Mouse (Mus musculus) intestine, embryonic 16.5 days (tissue): ENCODE measurements at regions not wholly inside any gene's neighbourhood (a gene's known extent, or its start where the extent isn't known, plus 50 kb on each side); places are given as distances from the start of the nearest gene placed in this dataset.
A peak's percentile ranks its signal among the peaks of the same experiment; 100 is the strongest.

Experiments used
- ATAC-seq: fragments of 200-750 bp; cut with Nextera tagmentation; 2 replicates; pipeline ENCODE4 v1.8.0; 2017; ENCODE audit warnings: moderate TSS enrichment, moderate library complexity
- H3K27ac ChIP-seq: fragments of 300-500 bp; sonication (generic); 2 replicates; pipeline ENCODE4 v1.5.1; 2014; ENCODE audit warnings: mild to moderate bottlenecking, low read length
- H3K27me3 ChIP-seq: fragments of 300-500 bp; sonication (generic); replicated peaks from 2 replicates; pipeline ENCODE4 v1.6.1; 2014; ENCODE audit warnings: low read length, control low read depth, mixed read lengths; ENCODE audit not compliant: control insufficient read depth, insufficient read depth
- H3K36me3 ChIP-seq: fragments of 300-500 bp; sonication (generic); 2 replicates; pipeline ENCODE4 v1.6.1; 2014; ENCODE audit warnings: low read length, control low read depth; ENCODE audit not compliant: control insufficient read depth, insufficient read depth
- H3K4me1 ChIP-seq: fragments of 300-500 bp; sonication (generic); 2 replicates; pipeline ENCODE4 v1.6.1; 2014; ENCODE audit warnings: low read length, control low read depth, mixed read lengths; ENCODE audit not compliant: control insufficient read depth, insufficient read depth
- H3K4me2 ChIP-seq: fragments of 300-500 bp; sonication (generic); 2 replicates; pipeline ENCODE4 v1.6.1; 2014; ENCODE audit warnings: low read depth, low read length, control low read depth
- H3K4me3 ChIP-seq: fragments of 300-500 bp; sonication (generic); 2 replicates; pipeline ENCODE4 v1.5.1; 2014; ENCODE audit warnings: mild to moderate bottlenecking, low read length
- H3K9ac ChIP-seq: fragments of 300-500 bp; sonication (generic); 2 replicates; pipeline ENCODE4 v1.6.1; 2014; ENCODE audit warnings: low read depth, low read length
- H3K9me3 ChIP-seq: fragments of 300-500 bp; sonication (generic); 2 replicates; pipeline ENCODE4 v1.6.1; 2016; ENCODE audit warnings: low read length, control low read depth; ENCODE audit not compliant: control insufficient read depth
- WGBS: fragments of 180-500 bp; shearing (Covaris S2); extraction: QIAGEN DNeasy Blood & Tissue Kit; methylation state at CpG from one replicate; pipeline ENCODE4 v1.1.7; 2014; 5-methylcytosine and 5-hydroxymethylcytosine counted together

- WGBS = 73% methylated on average over 4 of the region's 4 CpGs
- H3K36me3 ChIP-seq = no peaks in the 10 kb centered on the region
- H3K4me2 ChIP-seq = no peak overlapping the region
- no peak overlapping the region for H3K27ac ChIP-seq
- no peak for ATAC-seq
- H3K27me3 ChIP-seq = no peaks in the 10 kb centered on the region
- H3K9ac ChIP-seq = no peak overlapping the region
- H3K9me3 ChIP-seq = no peaks in the 10 kb centered on the region
- no peak overlapping the region for H3K4me3 ChIP-seq
- H3K4me1 ChIP-seq = no peaks in the 10 kb centered on the region
Measured at GRCm38 (mm10) chr9:85593867-85594266, 155.3 kb downstream of the Ibtk start.

- 87% methylated on average over 4 of the region's 4 CpGs for WGBS
- Histone ChIP-seq H3K27ac (no peak overlapping the region), H3K4me1 (no peaks in the 10 kb centered on the region)
Measured at GRCm38 (mm10) chr9:85592639-85593038, 156.5 kb downstream of the Ibtk start.

DNA sequence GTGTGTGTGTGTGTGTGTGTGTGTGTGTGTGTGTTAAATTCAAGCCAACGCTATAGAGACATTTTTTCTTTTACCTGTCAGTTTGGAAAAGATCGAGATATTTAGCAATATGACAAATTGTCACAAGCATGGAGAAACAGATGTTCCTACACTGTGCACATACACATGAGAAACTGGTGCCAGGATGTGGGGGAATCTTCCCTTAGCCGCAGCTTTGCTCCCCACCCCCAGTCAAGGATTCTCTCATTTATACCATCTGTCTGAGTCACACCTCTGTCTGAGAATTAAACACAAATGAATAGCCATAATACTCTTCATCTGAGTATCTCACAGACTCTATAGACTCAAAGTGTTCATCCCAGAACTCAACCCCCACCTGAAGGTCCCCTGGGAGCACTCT is 159.9 kb downstream of the Ibtk start:
- Histone ChIP-seq H3K9ac (no peak overlapping the region), H3K9me3 (no peaks in the 10 kb centered on the region), H3K4me3 (no peak overlapping the region), H3K27ac (no peak overlapping the region), H3K27me3 (no peaks in the 10 kb centered on the region), H3K4me2 (no peak overlapping the region), H3K36me3 (no peaks in the 10 kb centered on the region), H3K4me1 (no peaks in the 10 kb centered on the region)
- ATAC-seq = no peak
- WGBS = 85% methylated on average over 3 of the region's 3 CpGs

More at GRCm38 (mm10) chr9:85592639-85593038, 156.5 kb downstream of the Ibtk start:
- no peaks in the 10 kb centered on the region for H3K9me3 ChIP-seq
- H3K9ac ChIP-seq = no peak overlapping the region
- no peaks in the 10 kb centered on the region for H3K27me3 ChIP-seq
- no peak overlapping the region for H3K4me2 ChIP-seq
- no peaks in the 10 kb centered on the region for H3K36me3 ChIP-seq
- H3K4me3 ChIP-seq = no peak overlapping the region
- no peak for ATAC-seq

GRCm38 (mm10) chr9:85588077-85588476 is 161.1 kb downstream of the Ibtk start:
- Histone ChIP-seq H3K4me2 (no peak overlapping the region), H3K9me3 (no peaks in the 10 kb centered on the region), H3K27ac (no peak overlapping the region), H3K27me3 (no peaks in the 10 kb centered on the region), H3K4me1 (no peaks in the 10 kb centered on the region), H3K36me3 (no peaks in the 10 kb centered on the region), H3K9ac (no peak overlapping the region), H3K4me3 (no peak overlapping the region)
- ATAC-seq = peak; percentile 59
- WGBS = 43% methylated on average over 2 of the region's 2 CpGs

GRCm38 (mm10) chr9:85581028-85581595 is 168.0 kb downstream of the Ibtk start:
- Histone ChIP-seq H3K27ac (no peak overlapping the region), H3K9ac (no peak overlapping the region), H3K27me3 (no peaks in the 10 kb centered on the region), H3K4me1 (no peaks in the 10 kb centered on the region), H3K4me3 (no peak overlapping the region), H3K9me3 (no peaks in the 10 kb centered on the region), H3K4me2 (no peak overlapping the region), H3K36me3 (no peaks in the 10 kb centered on the region)
- ATAC-seq = no peak
- 61% methylated on average over 1 of the region's 1 CpGs for WGBS

GRCm38 (mm10) chr9:85577812-85578211 is 171.3 kb downstream of the Ibtk start:
- no peaks in the 10 kb centered on the region for H3K27me3 ChIP-seq
- H3K4me3 ChIP-seq = no peak overlapping the region
- no peak overlapping the region for H3K27ac ChIP-seq
- H3K36me3 ChIP-seq = no peaks in the 10 kb centered on the region
- H3K9ac ChIP-seq = no peak overlapping the region
- WGBS = 75% methylated on average over 7 of the region's 7 CpGs
- ATAC-seq = no peak
- no peaks in the 10 kb centered on the region for H3K4me1 ChIP-seq
- no peaks in the 10 kb centered on the region for H3K9me3 ChIP-seq
- H3K4me2 ChIP-seq = no peak overlapping the region

DNA sequence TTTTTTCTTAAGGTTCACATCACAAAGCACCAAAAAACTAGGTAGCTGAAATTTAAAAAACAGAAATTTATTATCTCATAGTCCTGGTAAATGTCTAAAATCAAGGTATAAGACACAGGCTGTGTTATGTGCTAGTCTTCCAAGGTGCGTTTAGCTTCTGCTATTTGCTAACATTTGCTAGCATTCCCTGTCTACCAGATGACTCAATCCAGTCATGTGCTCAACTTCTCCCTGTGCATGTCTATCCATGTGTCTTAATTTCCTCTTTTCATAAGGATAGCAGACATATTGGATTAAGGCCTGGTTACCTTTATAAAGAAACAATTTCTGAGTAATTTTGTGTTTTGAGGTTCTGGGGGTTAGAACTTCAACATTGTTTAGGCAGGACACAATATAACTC is 171.8 kb downstream of the Ibtk start:
- WGBS = 85% methylated on average over 1 of the region's 1 CpGs
- Histone ChIP-seq H3K9ac (no peak overlapping the region), H3K4me3 (no peak overlapping the region), H3K4me2 (no peak overlapping the region), H3K36me3 (no peaks in the 10 kb centered on the region), H3K4me1 (no peaks in the 10 kb centered on the region), H3K27ac (no peak overlapping the region), H3K27me3 (no peaks in the 10 kb centered on the region), H3K9me3 (no peaks in the 10 kb centered on the region)
- ATAC-seq = no peak

GRCm38 (mm10) chr9:85568877-85569276 is 180.3 kb downstream of the Ibtk start:
- 78% methylated on average over 8 of the region's 8 CpGs for WGBS
- Histone ChIP-seq H3K36me3 (no peaks in the 10 kb centered on the region), H3K4me1 (no peaks in the 10 kb centered on the region), H3K4me2 (no peak overlapping the region), H3K9me3 (no peaks in the 10 kb centered on the region), H3K27ac (no peak overlapping the region), H3K9ac (no peak overlapping the region), H3K27me3 (no peaks in the 10 kb centered on the region), H3K4me3 (no peak overlapping the region)
- ATAC-seq = no peak

- H3K36me3 ChIP-seq = no peaks in the 10 kb centered on the region
- no peaks in the 10 kb centered on the region for H3K9me3 ChIP-seq
- H3K9ac ChIP-seq = no peak overlapping the region
- no peak overlapping the region for H3K4me2 ChIP-seq
- no peaks in the 10 kb centered on the region for H3K27me3 ChIP-seq
- no peaks in the 10 kb centered on the region for H3K4me1 ChIP-seq
- no peak overlapping the region for H3K4me3 ChIP-seq
- ATAC-seq = peak; percentile 90
- 22% methylated on average over 1 of the region's 1 CpGs for whole genome bisulfite sequencing
- H3K27ac ChIP-seq = no peak overlapping the region
Measured at GRCm38 (mm10) chr9:85551871-85552270, 197.3 kb downstream of the Ibtk start.

DNA sequence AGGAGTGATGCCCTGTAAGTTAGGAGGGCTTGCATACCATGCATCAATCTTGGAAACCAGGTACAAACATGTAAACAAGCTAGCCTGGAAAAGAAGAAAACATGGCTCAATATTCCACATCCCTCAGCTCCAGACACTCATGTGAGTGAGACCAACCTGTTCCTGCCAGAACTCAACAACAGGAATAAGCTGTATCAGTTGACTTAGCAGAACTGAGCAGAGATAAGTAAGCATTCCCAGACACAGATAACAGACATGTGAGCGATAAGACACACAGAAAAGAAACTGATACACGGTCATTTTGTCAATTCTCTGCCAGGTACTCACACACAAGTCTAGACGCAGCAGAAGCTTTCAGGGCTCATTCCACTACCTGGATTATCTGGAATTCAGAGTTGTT is 198.7 kb downstream of the Ibtk start:
- ATAC-seq = peak; percentile 84
- H3K27ac ChIP-seq = no peak overlapping the region
- no peaks in the 10 kb centered on the region for H3K36me3 ChIP-seq
- no peaks in the 10 kb centered on the region for H3K4me1 ChIP-seq
- no peaks in the 10 kb centered on the region for H3K27me3 ChIP-seq
- 61% methylated on average over 3 of the region's 3 CpGs for whole genome bisulfite sequencing
- no peak overlapping the region for H3K9ac ChIP-seq
- no peak overlapping the region for H3K4me3 ChIP-seq
- H3K9me3 ChIP-seq = no peaks in the 10 kb centered on the region
- H3K4me2 ChIP-seq = no peak overlapping the region
